Mouse (Mus musculus) myocyte (in vitro differentiated cells): ENCODE data around the gene Gm14214. TPM values are rescaled to one million over a fixed set of nuclear protein-coding genes. Genes with fewer than 3 reads are reported as not detected.

ENCODE experiments used
- H3K27me3 ChIP-seq: one replicate; pipeline ENCODE4 v1.6.1; 2011; ENCODE audit not compliant: control insufficient read depth, insufficient read depth, insufficient read length
- H3K36me3 ChIP-seq: one replicate; pipeline ENCODE4 v1.6.1; 2011; ENCODE audit not compliant: control insufficient read depth, insufficient read depth
- H3K4me2 ChIP-seq: one replicate; pipeline ENCODE4 v1.6.1; 2011; ENCODE audit warnings: low read depth, control low read depth
- H3K4me3 ChIP-seq: one replicate; pipeline ENCODE4 v1.5.1; 2011; ENCODE audit warnings: mild to moderate bottlenecking, control low read depth, moderate library complexity
- H3K79me2 ChIP-seq: one replicate; pipeline ENCODE4 v1.6.1; 2011; ENCODE audit not compliant: control insufficient read depth, insufficient read depth
- H3ac ChIP-seq: one replicate; pipeline ENCODE4 v1.6.1; 2011; ENCODE audit not compliant: control insufficient read depth, insufficient read length
- CEBPB ChIP-seq: IDR thresholded peaks from 2 replicates; pipeline ENCODE4 v1.6.1; 2011; ENCODE audit warnings: mild to moderate bottlenecking, moderate library complexity; ENCODE audit not compliant: poor library complexity, insufficient read depth, severe bottlenecking
- E2F4 ChIP-seq: IDR thresholded peaks from one replicate; pipeline ENCODE4 v1.6.1; 2011; ENCODE audit warnings: mild to moderate bottlenecking, control low read depth, moderate library complexity; ENCODE audit not compliant: insufficient read depth
- MAX ChIP-seq: IDR thresholded peaks from one replicate; pipeline ENCODE4 v1.6.1; 2011; ENCODE audit warnings: low read depth, mild to moderate bottlenecking, control low read depth
- MYOD1 ChIP-seq, 3 experiments: IDR thresholded peaks; one replicate each; pipeline ENCODE4 v1.6.1; 2011; ENCODE audit warnings: control low read depth in 2 of 3, low read depth in 2 of 3, mild to moderate bottlenecking in 2 of 3, moderate library complexity in 1 of 3; ENCODE audit not compliant: insufficient read length in 2 of 3, control insufficient read depth in 1 of 3
- MYOG ChIP-seq, 3 experiments: IDR thresholded peaks; one replicate each; pipeline ENCODE4 v1.6.1; 2011; ENCODE audit warnings: control low read depth in 2 of 3, low read depth in 2 of 3, mild to moderate bottlenecking in 2 of 3; ENCODE audit not compliant: insufficient read length in 2 of 3, control insufficient read depth in 1 of 3, insufficient read depth in 1 of 3
- POLR2A ChIP-seq: IDR thresholded peaks from one replicate; pipeline ENCODE4 v1.6.1; 2011; ENCODE audit warnings: low read depth, mild to moderate bottlenecking, control low read depth, moderate library complexity; ENCODE audit not compliant: insufficient read length
- POLR2AphosphoS2 ChIP-seq: IDR thresholded peaks from one replicate; pipeline ENCODE4 v1.6.1; 2011; ENCODE audit warnings: low read depth, control low read depth; ENCODE audit not compliant: insufficient read length
- REST ChIP-seq: IDR thresholded peaks from one replicate; pipeline ENCODE4 v1.6.1; 2011; ENCODE audit warnings: mild to moderate bottlenecking, control low read depth, moderate library complexity; ENCODE audit not compliant: insufficient read depth, insufficient read length
- SRF ChIP-seq: IDR thresholded peaks from one replicate; pipeline ENCODE4 v1.6.1; 2011; ENCODE audit warnings: low read depth; ENCODE audit not compliant: control insufficient read depth, insufficient read length
- TCF12 ChIP-seq: IDR thresholded peaks from one replicate; pipeline ENCODE4 v1.6.1; 2011; ENCODE audit warnings: mild to moderate bottlenecking, control low read depth; ENCODE audit not compliant: poor library complexity, insufficient read depth, severe bottlenecking
- TCF3 ChIP-seq: IDR thresholded peaks from one replicate; pipeline ENCODE4 v1.6.1; 2011; ENCODE audit warnings: low read depth, control low read depth; ENCODE audit not compliant: insufficient read length
- USF1 ChIP-seq: IDR thresholded peaks from one replicate; pipeline ENCODE4 v1.6.1; 2011; ENCODE audit warnings: low read depth, mild to moderate bottlenecking, control low read depth, moderate library complexity
- polyA plus RNA-seq: library from polyadenylated mRNA; unstranded; fragments of >200 nt; fragmentation: generic; extraction: Trizol; gene quantifications from one replicate; pipeline ENCODE4 v1.2.1, GENCODE M21; 2012; ENCODE audit warnings: missing spikeins

Gm14214 gene
- polyA plus RNA-seq, 1 experiment: not detected

DNA sequence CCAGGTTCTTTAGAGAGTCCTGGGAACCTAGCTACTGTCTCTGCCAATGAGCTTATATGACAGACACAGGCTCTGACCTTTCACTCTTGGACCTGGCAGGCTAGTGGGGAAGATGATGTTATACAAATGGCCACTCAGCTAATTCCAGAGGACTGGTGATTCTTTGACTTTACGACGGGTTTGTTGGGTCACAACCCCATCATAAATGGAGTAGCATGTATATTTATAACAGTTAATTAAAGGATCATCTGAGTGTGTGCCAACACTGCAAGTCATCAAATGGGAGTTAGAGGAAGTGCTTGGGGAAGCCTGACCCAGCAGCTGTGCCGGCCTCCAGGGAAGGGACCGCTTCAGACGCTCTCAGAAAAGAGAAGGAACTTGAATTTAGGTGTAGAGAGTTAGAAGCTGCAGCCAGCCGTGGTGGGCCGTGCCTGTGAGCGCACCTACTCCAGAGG is 4.2 kb downstream of the Gm14214 start:
- no peak overlapping the region for H3K4me3 ChIP-seq
- no peak overlapping the region for H3ac ChIP-seq
- no peaks in the 10 kb centered on the region for H3K79me2 ChIP-seq
- no peak for TF ChIP-seq SRF
- no peak for TF ChIP-seq POLR2A
- TF ChIP-seq CEBPB: no peak
- no peak for TF ChIP-seq MYOG (IDR thresholded peaks at IDR 0.05; ENCODE audit: control insufficient read depth in 1 of 3, insufficient read depth in 1 of 3, insufficient read length in 2 of 3, low read depth in 2 of 3)
- no peak for TF ChIP-seq E2F4
- TF ChIP-seq USF1: no peak
- no peak for TF ChIP-seq POLR2AphosphoS2
- TF ChIP-seq TCF12: no peak
- TF ChIP-seq REST: no peak
- no peak for TF ChIP-seq MYOD1 (IDR thresholded peaks at IDR 0.05; ENCODE audit: control insufficient read depth in 1 of 3, insufficient read length in 2 of 3, low read depth in 2 of 3)
- no peak for TF ChIP-seq TCF3
- no peak for TF ChIP-seq MAX
- H3K27me3 ChIP-seq: no peaks in the 10 kb centered on the region
- no peak overlapping the region for H3K4me2 ChIP-seq
- H3K36me3 ChIP-seq: no peaks in the 10 kb centered on the region

DNA sequence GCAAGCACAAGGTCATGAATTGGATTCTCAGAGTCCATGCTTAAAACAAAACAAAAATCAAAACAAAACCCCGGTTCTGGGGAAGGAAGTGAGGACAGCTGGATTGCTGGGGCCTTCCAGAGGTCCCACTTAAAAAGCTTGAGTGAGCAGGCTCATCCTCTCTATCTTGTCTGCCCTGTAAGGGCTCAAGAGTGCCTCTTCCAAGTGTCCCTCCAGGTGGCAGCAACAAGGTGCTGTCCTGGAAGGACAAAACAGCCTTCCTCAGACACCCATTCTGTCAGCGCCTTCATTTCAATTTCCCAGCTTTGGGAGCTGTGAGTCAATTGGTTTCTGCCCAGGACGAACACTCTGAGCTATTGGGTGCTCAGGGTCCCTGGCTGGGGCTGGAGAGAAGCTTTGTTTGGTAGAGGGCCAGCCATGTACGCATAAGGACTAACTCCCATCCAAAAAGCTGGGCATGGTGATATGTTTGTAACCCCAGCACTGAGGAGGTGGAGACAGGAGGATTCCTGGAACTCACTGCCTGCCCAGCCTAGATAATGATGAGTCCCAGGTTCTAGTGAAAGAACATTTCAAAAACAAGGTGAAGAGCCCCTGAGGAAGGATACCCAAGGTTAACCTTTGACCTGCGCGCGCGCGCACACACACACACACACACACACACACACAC is 4.9 kb downstream of the Gm14214 start:
- Histone ChIP-seq H3K79me2 (no peaks in the 10 kb centered on the region), H3K27me3 (no peaks in the 10 kb centered on the region), H3K4me2 (no peak overlapping the region), H3K36me3 (no peaks in the 10 kb centered on the region), H3ac (no peak overlapping the region), H3K4me3 (no peak overlapping the region)
- TF ChIP-seq CEBPB (no peak), E2F4 (no peak), REST (no peak)

DNA sequence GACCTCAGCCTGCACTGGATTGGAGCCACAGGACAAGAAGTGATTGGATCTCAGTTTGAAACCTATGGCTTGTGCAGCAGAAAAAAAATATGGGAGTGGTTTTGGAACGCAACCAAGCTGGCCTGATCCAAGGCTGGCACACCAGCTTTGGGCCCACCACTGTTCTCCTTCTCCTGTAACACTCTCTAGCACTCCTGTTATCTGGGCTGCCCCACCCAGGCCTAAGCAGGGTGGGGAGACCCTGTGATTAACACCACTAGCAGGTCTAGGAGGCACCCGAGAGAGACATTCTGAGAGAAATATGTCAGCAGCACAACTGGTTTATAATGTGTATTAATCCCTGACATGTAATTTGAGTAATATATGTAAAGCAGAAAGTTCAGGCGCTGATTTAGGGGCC is 6.6 kb downstream of the Gm14214 start:
- Histone ChIP-seq H3ac (no peak overlapping the region), H3K4me2 (no peak overlapping the region), H3K4me3 (no peak overlapping the region), H3K79me2 (no peaks in the 10 kb centered on the region), H3K36me3 (no peaks in the 10 kb centered on the region), H3K27me3 (no peaks in the 10 kb centered on the region)
- TF ChIP-seq E2F4 (no peak), MYOG (IDR thresholded peaks at IDR 0.05; ENCODE audit: control insufficient read depth in 1 of 3, insufficient read depth in 1 of 3, insufficient read length in 2 of 3, low read depth in 2 of 3) (no peak), REST (no peak), MAX (no peak), MYOD1 (IDR thresholded peaks at IDR 0.05; ENCODE audit: control insufficient read depth in 1 of 3, insufficient read length in 2 of 3, low read depth in 2 of 3) (no peak), POLR2A (no peak), CEBPB (no peak), SRF (no peak), TCF12 (no peak), USF1 (no peak)

DNA sequence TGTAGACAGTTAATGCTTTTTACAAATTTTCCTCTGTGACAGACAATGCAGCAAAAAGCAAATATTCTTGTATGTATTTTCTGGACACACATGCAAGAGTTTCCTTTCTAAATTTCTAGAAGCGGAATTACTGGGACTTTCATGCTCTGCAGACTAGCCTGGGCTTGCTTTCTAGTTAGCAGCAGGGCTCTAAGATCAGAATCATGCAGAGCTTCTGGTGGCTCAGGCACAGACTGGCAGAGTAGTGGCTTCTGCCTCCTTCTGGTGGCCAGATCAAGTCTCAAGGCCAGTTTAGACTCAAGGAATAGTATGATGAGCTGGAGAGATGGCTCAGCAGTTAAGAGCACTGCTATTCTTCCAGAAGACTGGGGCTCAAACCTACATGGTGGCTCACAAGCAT is 11.4 kb downstream of the Gm14214 start:
- Histone ChIP-seq H3K79me2 (no peaks in the 10 kb centered on the region), H3K36me3 (no peaks in the 10 kb centered on the region), H3K27me3 (no peaks in the 10 kb centered on the region), H3K4me3 (no peak overlapping the region), H3K4me2 (no peak overlapping the region), H3ac (no peak overlapping the region)
- TF ChIP-seq CEBPB (no peak), TCF12 (no peak), E2F4 (no peak), TCF3 (no peak), MAX (no peak), SRF (no peak), MYOG (IDR thresholded peaks at IDR 0.05; ENCODE audit: control insufficient read depth in 1 of 3, insufficient read depth in 1 of 3, insufficient read length in 2 of 3, low read depth in 2 of 3) (no peak), POLR2AphosphoS2 (no peak), REST (no peak), USF1 (no peak), POLR2A (no peak), MYOD1 (IDR thresholded peaks at IDR 0.05; ENCODE audit: control insufficient read depth in 1 of 3, insufficient read length in 2 of 3, low read depth in 2 of 3) (no peak)

DNA sequence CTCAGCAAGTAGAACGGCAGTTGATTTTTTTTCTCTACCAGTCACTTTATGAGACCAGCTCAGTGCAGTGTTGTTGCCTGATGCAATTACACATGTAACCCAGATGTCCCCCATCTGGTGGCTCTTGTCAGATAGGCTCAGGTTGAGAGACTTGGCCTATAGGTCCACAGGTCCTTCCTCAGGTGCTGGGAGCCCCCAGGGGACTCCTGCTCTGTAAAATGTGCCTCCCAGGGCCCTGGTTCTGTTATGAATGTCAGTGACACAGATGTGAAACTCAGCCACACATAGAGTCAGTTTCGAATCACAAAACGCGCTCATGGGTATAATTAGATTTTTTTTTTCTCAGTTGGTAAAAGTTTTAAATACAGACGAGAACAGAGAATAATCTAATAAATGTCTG is 12.1 kb downstream of the Gm14214 start:
- no peak overlapping the region for H3K4me3 ChIP-seq
- TF ChIP-seq SRF (no peak), MYOG (IDR thresholded peaks at IDR 0.05; ENCODE audit: control insufficient read depth in 1 of 3, insufficient read depth in 1 of 3, insufficient read length in 2 of 3, low read depth in 2 of 3) (no peak), TCF3 (no peak), MAX (no peak), E2F4 (no peak), MYOD1 (IDR thresholded peaks at IDR 0.05; ENCODE audit: control insufficient read depth in 1 of 3, insufficient read length in 2 of 3, low read depth in 2 of 3) (no peak), POLR2AphosphoS2 (no peak), POLR2A (no peak), TCF12 (no peak), CEBPB (no peak), REST (no peak), USF1 (no peak)
- no peaks in the 10 kb centered on the region for H3K27me3 ChIP-seq
- no peaks in the 10 kb centered on the region for H3K36me3 ChIP-seq
- no peak overlapping the region for H3K4me2 ChIP-seq
- no peak overlapping the region for H3ac ChIP-seq
- H3K79me2 ChIP-seq: no peaks in the 10 kb centered on the region
